Mouse (Mus musculus) gonadal fat pad, adult 2 months (tissue): ENCODE data around the gene Anapc13. TPM values are rescaled to one million over a fixed set of nuclear protein-coding genes. Genes with fewer than 3 reads are reported as not detected.

Source experiments
- DNase-seq: peaks from one replicate; pipeline ENCODE4 v3.0.0-alpha.2; 2012; ENCODE audit warnings: low read depth
- polyA plus RNA-seq: library from polyadenylated mRNA; depleted of rRNA; stranded (reverse); fragments of >200 nt; gene quantifications from 2 replicates; pipeline ENCODE4 v1.2.3, GENCODE M21; 2012

Anapc13 gene
- polyA plus RNA-seq, 1 experiment: 117 TPM

DNA sequence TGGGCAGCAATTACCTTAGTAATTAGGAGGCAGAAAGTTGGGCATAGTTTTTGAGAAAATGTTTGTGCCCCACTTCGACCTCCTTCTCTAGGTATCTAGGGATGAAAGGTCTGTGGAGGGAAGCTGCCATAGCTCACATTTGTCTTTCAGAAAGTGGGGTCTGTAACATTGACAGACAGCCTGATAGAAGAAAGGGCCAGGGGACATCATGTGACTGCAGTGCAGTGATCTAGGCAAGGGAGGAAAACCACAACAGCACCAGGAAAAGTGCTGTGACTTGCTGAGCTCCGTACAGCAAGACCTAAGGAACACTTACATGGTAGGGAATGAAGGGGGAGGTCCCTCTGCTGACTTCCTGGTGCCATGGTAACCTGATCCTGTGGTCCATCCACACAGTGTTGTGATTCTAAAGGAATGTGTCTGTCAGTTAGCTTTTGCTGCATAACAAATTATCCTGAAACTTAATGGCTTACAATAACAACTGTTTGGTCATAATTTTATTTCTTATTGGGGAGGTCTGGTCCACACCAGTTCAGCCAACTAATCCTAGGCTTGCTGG is 5.6 kb downstream of the Anapc13 start:
- no peak for DNase-seq

DNA sequence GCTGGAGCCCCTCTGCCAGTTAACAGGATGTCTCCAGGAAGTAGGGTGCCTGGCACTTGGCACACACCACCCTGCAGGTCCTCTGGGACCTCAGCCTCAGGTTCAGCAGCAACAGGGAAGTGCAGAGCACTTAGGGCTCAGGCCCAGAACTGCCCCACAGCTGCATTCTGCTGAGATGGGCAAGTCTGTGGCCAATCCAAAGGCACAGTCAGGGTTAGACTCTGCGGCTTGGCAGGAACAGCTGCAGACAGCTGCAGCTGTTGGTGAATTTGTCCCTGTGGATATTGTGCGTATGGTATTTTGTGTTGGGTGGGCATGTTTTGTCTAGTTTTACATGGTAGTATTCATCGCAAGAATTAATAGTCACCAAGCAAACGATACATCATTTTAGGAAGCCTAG is 6.1 kb downstream of the Anapc13 start:
- no peak for DNase-seq

DNA sequence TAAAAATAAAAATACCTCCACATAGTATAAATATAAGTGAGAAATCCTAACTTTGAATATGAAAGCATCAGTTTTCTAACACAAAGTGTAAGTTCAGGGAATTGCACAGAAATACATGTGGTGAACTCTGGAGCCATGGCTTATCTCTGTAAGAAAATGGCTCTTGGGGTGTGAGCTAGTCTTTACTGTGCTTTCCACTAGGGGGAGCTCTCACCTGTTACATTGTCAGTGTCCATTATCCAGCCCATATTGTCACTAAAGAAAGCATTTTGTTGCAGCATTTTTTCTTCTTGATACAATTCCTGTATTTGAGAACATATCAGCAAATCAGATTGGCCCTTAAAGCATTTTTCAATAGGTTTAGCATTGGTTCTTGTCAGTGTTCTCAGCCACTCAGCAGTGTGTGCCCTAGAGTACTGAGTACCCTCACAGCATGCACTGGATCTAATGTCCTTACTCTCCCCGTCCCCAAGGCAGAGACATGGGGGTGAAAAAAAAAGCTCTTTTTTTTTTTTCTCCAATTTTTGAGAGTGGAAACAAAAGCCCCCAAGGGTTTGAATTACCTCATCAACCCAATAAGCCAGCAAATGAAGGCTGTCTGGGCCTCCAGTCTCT is 6.9 kb downstream of the Anapc13 start:
- no peak for DNase-seq

DNA sequence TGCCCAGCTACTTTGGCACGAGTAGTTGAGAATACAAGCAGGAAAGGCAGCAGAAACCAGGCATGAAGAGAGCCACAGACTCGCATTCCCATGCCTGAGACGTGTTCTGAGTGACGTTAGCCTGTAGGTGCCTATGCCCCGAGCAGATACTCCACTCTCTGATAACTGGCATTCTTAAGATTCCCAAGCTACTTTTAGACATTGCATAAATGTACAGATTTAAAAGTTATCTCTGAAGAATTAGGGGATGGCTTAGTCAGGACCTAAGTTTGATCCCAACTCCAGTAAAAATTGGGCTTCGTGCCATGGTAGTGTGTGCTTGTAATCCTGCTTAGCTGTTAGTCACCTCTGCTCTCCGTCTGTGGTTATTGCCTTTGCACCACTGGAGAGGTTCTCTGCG is 8.4 kb downstream of the Anapc13 start:
- DNase-seq: no peak

DNA sequence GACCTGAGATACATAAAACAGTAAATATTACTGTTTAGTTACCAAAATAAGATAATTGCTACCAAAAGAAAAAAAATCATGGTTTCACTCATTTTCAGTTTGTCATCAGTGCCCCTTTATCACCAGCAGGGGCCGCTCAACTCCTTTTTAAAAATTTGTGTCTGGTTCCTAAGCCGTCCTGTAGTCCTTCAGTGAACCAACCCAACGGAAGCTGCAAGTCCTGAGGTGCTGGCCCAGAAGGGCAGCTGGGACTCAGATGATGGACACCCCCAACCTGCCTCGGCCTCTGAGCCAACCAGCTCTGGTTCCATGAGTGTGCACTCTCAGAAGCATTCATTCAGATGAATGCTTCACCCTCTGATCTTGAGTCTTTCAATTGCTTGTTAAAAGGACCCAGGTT is 10.5 kb downstream of the Anapc13 start:
- no peak for DNase-seq

DNA sequence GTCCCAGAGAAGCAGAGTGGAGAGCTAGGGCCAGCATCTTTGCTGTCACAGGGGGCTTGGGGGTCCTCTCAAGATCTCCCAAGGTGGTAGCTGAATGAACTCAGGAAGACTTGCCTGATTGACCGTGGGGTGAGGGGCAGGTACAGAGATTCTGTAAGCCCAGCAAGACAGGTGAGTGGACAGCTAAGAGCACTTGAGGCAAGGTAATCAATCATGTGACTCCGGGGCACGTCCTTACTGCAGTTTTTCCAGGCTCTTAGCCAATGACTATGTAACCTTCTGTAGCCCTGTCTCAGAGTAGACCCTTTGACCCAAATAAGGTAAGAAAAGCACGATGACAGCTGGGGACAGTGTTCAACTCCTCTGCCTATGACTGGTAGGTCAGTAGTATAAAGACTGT is 11.0 kb downstream of the Anapc13 start:
- no peak for DNase-seq

DNA sequence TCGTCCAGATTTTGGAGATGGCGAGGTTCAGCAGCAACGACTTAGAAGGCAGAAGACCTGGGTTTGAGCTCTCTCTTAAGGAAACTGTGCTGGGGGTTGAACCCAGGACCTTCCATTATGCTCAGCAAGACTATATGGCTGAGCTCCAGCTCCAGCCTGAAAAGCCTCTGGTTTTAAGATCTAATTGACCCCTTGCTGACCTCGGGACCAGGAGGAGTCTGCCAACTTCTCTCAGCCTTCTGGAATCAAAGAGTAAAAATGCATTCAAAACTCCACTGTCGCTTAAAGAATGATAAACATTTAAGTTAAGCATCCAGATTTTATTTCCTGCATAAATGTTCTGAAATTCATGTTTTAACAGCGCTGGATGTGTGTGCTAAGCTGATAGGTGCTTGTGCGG is 12.9 kb downstream of the Anapc13 start:
- no peak for DNase-seq

DNA sequence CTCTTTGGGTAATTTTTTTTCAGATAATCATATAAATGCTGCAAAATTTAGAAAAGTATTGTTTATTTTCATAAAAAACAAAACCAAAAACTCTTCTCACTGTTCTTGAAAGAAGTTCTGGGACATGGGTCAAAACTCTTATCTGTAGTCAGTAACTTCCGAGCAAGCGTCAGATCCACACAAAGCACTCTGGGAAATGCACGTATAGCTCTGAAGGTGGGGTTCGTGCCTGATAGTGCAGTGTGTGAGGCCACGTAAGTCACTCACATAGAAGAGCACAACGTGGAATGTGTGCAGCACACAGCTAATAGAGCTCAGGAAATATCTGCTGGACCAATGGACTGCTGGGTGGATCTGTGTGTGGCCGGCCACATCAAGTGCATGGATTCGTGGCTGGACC is 13.4 kb downstream of the Anapc13 start:
- no peak for DNase-seq

DNA sequence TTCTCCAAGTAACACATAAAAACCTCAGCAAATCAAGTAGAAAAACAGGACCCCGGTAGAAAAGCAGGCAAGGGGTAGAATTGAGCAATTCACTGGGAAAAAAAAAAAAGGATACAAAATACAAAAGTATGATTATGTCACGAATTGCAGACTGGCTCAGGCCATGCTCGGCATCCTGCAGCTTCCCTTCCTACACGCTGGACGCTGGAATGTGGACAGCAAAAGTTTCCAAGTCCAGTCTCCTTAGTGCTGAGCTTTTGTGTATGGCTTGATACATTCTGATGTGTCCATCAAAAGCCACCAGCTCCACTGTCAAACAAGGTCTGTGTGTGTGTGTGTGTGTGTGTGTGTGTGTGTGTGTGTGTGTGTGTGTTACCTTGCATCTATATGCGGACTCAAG is 15.4 kb downstream of the Anapc13 start:
- no peak for DNase-seq

DNA sequence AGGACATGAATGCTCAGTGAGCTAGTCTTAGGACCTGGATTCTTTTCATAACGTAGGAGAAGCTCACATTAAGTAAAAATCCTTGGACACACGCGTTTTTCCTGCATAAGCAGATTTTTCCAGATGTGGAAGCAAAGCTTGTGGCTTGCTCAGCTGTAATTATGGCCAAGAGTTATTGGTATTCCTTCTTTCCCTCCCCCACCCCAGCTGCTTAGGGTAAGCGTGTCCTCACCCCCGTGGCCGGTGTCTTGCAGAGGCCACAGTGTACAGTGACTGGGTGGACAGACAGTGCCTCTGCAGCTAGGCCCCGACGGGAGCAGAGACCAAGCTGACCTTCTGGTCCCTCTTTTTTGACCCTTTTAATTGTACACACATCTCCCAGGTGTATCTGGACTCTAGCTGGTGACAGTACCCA is 17.0 kb downstream of the Anapc13 start:
- no peak for DNase-seq

DNA sequence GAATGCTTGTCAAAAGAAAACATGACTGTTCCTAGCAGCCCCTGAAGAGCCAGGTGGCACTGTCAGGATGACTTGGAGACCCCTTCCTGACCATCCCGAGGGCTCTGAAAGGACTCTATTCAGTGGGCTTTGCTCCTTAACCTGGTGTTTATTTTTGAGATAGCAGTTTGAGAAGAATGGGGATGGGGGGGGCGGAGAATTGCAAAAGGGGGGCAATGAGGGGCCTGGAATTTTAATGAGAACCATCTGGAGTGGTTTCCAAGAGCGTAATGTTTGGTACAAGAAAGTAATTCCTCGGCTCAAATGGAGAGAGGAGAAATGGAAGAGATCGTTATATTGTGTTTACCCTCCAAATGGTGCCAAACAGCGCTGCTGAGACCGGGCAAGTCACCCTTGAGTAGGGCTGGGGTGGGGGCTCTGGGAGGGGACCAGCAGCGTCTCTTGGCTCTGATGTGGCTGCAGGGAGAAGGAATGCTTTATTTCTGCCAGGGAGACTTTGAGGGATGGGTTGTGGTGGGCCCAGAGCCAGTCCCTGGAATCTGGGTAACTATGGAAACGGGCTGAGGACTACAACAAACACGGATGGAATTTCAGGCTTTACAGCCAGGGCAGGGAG is 17.5 kb downstream of the Anapc13 start:
- DNase-seq: no peak

DNA sequence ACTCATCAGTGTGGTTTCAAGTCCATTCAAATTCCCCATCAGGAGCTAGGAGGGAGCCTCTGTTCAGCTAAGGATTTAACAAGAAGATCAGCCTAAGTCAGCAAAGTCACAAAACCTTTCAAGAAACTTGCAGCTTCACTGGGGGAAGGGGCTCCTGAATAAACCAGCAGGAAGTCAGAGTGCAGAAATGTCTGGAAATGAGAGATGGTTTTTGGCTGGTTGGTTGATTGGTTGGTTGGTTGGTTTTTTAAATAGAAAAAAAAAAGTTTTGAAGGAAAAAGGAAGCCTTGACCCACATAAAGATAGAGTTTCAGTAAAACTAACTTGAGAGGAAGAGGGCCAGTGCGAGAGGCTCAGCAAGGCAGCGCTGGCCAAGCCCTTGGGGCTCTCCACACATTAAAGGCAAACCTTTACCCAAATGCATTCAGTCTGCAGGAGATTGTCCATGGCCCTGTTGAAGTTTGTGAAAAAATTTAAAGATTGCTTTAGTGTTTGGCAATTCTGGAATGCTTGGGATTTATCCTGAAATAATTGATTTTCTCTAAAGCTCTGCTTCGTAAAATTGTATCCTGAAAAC is 19.1 kb downstream of the Anapc13 start:
- no peak for DNase-seq

DNA sequence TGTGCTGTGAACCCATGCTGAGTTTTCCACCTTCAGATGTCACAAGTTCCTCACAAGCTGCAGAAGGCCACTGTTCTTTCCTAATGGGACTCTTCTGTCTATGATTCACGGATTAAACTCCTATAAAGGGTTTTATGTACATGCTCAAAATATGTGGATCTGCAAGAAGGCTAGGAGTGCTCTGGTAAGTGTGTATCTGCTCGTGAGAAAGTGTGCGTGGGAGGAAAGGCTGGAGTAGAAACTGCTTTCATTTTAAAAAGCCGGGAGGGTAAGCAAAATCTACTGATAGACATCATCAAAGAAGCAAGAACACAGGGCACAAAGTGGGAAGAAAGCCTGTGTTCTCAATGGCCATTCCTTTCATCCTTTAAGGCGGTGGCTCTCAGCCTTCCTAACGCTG is 20.9 kb downstream of the Anapc13 start:
- no peak for DNase-seq

DNA sequence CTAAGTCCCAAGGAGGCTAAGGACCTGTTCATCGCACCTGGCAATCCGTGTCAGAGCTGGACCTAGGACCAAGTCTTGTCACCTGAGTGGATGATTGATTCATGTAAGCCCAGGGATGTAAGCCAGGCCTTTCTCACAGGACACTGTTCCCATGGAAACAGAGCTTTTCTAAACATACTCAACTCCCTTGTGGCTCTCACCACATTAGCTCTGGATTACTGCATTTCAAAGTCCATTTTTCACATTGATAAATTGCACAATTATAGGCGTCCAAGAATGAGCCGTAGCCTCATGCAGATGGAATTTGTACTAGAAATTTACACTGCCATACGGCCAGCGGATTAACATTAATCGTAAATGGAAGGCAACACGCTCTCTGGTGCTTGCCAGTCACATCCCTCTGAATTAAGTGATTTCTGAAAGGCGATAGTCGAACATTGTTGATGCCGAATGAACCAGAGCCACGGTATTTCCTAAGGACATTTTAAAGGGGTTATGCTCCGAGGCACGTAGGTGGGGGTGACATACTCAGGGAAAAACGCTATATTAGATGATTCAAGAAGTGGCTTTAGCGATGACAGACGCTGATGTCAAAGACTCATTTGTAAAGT is 23.9 kb downstream of the Anapc13 start:
- DNase-seq: no peak

DNA sequence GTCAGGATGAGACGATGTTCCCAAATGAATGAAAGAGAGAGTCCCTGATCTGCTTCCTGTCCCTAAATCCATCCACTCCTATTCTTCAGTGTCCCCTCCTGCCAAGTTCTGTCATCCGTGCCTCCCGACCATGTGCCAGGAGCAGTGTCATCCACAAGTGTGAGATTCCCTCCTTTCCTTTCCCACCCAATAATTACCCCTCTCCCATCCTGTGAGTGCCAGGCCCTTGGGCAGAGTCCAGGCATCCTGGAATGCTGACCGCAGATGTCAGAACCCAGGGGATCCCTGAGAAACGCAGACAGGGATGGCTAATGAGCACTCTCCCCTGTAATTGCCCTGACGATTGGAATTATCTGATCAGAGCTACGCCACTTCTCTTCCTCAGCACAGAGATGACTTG is 24.5 kb downstream of the Anapc13 start:
- DNase-seq: no peak

DNA sequence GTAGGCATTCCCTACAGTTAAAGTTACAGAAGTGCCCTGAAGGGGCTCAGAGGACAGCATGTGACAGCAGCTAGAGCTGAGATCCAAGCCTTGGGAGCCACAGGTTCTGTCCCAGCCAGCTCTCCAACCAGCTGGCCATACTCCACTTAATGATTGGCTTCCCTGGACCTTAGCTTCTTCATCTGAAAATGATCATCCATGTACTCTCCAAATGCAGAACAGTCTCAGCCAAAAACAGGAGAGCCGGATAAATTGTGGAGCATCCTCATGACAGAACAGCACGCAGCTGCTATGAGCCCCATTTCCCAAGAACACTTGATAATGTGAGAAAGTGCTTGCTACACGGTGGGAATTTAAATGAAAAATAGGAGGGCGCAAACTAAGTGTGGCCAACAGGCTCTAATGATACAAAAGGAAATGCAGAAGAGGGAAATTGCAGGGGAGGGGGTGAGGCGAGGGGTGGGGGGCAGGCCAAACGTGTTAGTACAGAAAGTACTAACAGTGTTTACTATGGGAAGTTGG is 25.2 kb downstream of the Anapc13 start:
- DNase-seq: no peak

DNA sequence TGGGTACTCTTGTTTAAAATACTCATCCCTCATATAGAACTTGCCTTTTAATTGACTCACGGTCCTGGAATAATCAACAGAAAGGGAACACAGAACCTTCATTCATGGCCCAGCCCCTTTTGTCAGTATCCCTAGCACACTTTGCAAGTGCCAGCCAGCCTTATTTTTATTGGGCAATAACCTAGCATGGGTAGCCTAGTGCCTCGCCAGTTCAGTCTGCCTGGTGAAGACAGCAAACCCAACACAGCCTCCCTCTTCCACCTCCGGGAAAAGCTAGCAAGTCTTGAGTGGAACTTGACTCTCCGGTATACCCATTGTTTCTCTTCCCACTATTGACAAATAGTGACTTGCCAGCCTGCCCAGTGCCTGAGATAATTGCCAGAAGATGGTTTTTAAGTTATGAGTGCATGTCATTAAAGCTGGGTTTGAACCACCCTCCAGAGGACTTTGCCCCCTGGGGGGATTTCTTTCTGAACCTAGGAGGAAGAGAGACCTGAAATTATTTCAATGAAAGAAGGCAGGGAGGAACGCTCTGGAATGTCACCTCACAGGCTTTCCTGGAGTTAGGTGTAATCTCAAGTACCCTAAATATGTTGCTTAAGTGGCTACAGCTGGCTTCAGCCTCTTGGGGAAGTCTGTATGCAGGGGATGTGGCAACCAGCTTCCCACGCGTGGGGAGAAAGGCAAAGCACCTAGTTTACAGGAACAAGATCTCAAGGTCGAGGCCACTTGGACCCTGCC is 30.4 kb downstream of the Anapc13 start:
- DNase-seq: no peak

DNA sequence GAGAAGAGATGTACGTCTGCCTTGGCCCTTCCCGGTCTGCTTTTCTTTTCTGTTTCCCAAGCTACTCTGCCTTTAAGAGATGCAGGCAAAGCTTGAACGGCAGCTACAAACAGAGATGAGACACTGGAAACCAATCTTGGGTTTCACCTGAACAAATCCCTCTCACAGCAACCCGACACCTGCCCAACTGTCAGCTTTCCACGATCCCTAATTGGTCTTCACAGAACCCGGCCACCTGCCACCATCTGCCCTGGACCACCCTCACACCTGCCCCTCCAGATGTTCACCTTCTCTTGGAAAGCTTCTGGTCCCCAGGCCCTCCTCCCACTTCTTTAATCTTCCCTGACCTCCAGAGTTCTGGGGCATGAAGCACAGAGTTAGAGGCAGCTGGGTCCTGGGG is 42.0 kb downstream of the Anapc13 start:
- DNase-seq: no peak

DNA sequence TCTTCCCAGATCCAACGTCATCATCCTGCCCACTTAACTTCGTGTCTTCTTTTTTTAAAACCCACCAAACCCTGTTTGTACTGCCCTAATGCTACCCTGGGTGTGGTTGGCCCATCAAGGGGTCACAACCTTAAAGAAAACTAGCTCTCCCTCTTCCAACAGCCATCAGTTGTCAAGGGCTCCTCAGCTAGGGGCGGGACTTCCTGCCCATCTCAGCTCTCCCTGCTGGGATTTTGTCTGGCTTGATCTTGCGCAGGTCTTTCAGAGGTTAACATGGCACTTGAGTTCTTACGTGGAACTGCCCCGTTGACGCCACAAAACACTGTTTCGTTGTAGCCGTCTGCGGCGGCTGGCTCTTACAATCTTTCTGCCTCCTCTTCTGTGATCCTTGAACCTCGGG is 42.8 kb downstream of the Anapc13 start:
- DNase-seq: no peak

DNA sequence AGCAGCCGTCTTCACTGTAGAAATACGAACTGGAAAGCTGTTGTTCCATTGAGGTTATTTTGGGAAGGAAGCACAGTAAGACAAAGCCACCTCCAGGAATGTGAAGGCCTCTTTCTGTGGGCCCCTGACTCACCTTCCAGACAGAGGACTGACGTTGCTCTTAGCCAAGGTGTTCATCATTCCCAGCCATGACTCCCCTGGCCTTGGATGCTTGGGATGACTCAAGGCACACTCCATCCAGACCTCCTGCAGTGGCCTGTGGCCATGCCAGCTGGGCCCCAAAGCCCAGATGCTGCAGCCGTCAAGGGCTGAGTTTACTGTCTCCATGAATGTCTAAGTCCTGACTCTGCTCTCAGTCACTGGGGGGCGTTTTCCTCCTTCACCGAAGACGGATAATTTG is 47.3 kb downstream of the Anapc13 start:
- DNase-seq: no peak

DNA sequence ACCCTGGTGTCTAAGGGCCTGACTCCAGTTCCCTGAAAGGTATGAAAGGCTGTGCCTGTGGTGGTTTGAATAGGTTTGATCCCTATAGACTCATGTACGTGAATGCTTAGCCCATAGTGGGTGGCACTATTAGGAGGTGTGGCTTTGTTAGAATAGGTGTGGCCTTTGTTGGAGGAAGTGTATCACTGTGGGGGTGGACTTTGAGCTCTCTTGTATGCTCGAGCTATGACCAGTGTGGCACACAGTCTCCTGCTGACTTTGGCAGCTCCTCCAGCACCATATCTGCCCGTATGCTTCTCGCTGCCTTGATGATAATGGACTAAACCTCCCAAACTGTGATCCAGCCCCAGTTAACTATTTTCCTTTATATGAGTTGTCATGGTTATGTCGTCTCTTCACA is 49.8 kb downstream of the Anapc13 start:
- no peak for DNase-seq

DNA sequence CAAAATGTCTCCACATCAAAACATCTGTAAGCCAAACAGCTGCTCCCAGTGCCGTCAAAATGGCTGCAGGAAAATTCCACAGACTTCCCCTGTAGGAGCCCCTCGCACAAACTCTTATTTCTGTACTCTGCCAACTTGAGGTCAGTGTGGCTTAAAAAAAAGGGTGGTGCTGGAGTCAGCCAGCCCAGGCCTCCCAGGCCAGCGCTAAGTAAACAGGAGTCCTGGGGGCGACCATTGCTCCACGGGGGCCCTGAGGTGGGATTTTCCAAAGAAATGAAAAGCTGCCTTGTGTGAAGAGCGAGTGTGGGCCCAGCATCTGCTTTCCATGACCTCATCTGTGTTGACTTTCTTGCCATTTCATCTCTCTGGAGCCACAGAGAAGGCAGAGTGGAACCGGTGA is 55.4 kb downstream of the Anapc13 start:
- DNase-seq: no peak
